Mouse (Mus musculus) liver, adult 2 months (tissue): ENCODE measurements around the gene Pfdn6. TPM values are rescaled to one million over a fixed set of nuclear protein-coding genes. Genes with fewer than 3 reads are reported as not detected.
A peak's percentile ranks its signal among the peaks of the same experiment; 100 is the strongest.
"Not testable (repeated sequence)": the region's sequence is repeated elsewhere in the genome, so short reads cannot be mapped to it uniquely, and the experiment has no call there.

Source experiments
- DNase-seq: peaks from one replicate; pipeline ENCODE4 v3.0.0-alpha.2; 2011; ENCODE audit warnings: low read depth, low spot score; ENCODE audit errors: extremely low read depth
- H3K27ac ChIP-seq: fragments of 200-500 bp; replicated peaks from 2 replicates; pipeline ENCODE4 v1.5.1; 2012; ENCODE audit warnings: low read depth, mild to moderate bottlenecking, control low read depth, inconsistent platforms, low read length; ENCODE audit not compliant: insufficient read depth
- H3K27me3 ChIP-seq: fragments of 200-500 bp; 2 replicates; pipeline ENCODE4 v1.6.1; 2012; ENCODE audit warnings: mild to moderate bottlenecking, moderate library complexity, low read length, inconsistent platforms; ENCODE audit not compliant: control insufficient read depth, insufficient read depth
- H3K36me3 ChIP-seq: fragments of 200-500 bp; 2 replicates; pipeline ENCODE4 v1.6.1; 2012; ENCODE audit warnings: low read length, inconsistent platforms; ENCODE audit not compliant: control insufficient read depth, insufficient read depth
- H3K4me1 ChIP-seq: fragments of 200-500 bp; 2 replicates; pipeline ENCODE4 v1.6.1; 2011; ENCODE audit warnings: low read length; ENCODE audit not compliant: control insufficient read depth, insufficient read depth
- H3K4me3 ChIP-seq: fragments of 200-500 bp; 2 replicates; pipeline ENCODE4 v1.5.1; 2011; ENCODE audit warnings: low read depth, mild to moderate bottlenecking, control low read depth, low read length, moderate library complexity; ENCODE audit not compliant: insufficient read depth
- H3K79me2 ChIP-seq: fragments of 200-500 bp; 2 replicates; pipeline ENCODE4 v1.6.1; 2012; ENCODE audit warnings: inconsistent platforms, mild to moderate bottlenecking, low read length, moderate library complexity; ENCODE audit not compliant: control insufficient read depth, insufficient read depth
- H3K9ac ChIP-seq: fragments of 200-500 bp; 2 replicates; pipeline ENCODE4 v1.6.1; 2012; ENCODE audit warnings: low read depth, mild to moderate bottlenecking, control low read depth, inconsistent platforms, low read length
- CTCF ChIP-seq: fragments of 200-500 bp; IDR thresholded peaks from 2 replicates; pipeline ENCODE4 v1.5.1; 2011; ENCODE audit warnings: low read depth, low read length, control low read depth
- POLR2A ChIP-seq: fragments of 200-500 bp; IDR thresholded peaks from 2 replicates; pipeline ENCODE4 v1.6.1; 2011; ENCODE audit warnings: low read length, control low read depth; ENCODE audit not compliant: insufficient read depth; ENCODE audit errors: extremely low read depth
- WGBS: fragments of 180-500 bp; shearing (Covaris S2); methylation state at CpG from one replicate; pipeline ENCODE4 v1.1.7; 2018; 5-methylcytosine and 5-hydroxymethylcytosine counted together
- polyA plus RNA-seq: library from polyadenylated mRNA; depleted of rRNA; stranded (reverse); fragments of >200 nt; gene quantifications from 2 replicates; pipeline ENCODE4 v1.2.3, GENCODE M21; 2012
- total RNA-seq: library from RNA; depleted of rRNA; stranded (reverse); fragments of >200 nt; gene quantifications from 2 replicates; pipeline ENCODE4 v1.2.3, GENCODE M21; 2014

Gene Pfdn6
- total and polyA plus RNA-seq, 2 experiments, result 15.5 to 40.8 TPM

- Histone ChIP-seq H3K27ac (peak overlapping the region; percentile 65), H3K79me2 (peaks cover 23% of the 10 kb centered on the region), H3K4me3 (peak overlapping the region; percentile 70), H3K36me3 (peaks cover 16% of the 10 kb centered on the region; the same call in 1 of the 2 replicates), H3K27me3 (no peaks in the 10 kb centered on the region), H3K9ac (peak overlapping the region; percentile 57), H3K4me1 (peaks cover 7% of the 10 kb centered on the region)
- WGBS, result 1% methylated on average over 43 of the region's 44 CpGs
- TF ChIP-seq CTCF (no peak), POLR2A (no peak)
- DNase-seq, result peak; percentile 25
Observed at GRCm38 (mm10) chr17:33908331-33909076, 31.6 kb downstream of the Pfdn6 start.

GRCm38 (mm10) chr17:33904835-33905234 is 35.3 kb downstream of the Pfdn6 start, which contains the start of gene Platr17:
Gene Platr17, plus strand, starts transcription at chr17:33905135.
- H3K36me3 ChIP-seq, H3K27ac ChIP-seq, H3K27me3 ChIP-seq, H3K4me1 ChIP-seq, H3K79me2 ChIP-seq, H3K4me3 ChIP-seq, H3K9ac ChIP-seq, DNase-seq: not testable (repeated sequence)
- WGBS, result 55% methylated on average over 2 of the region's 4 CpGs

GRCm38 (mm10) chr17:33903911-33904651 is 36.1 kb downstream of the Pfdn6 start:
- not testable (repeated sequence) for H3K27me3 ChIP-seq, DNase-seq, H3K4me1 ChIP-seq, H3K27ac ChIP-seq, H3K9ac ChIP-seq, H3K4me3 ChIP-seq, H3K36me3 ChIP-seq, H3K79me2 ChIP-seq
- WGBS, result 73% methylated on average over 6 of the region's 6 CpGs

- Histone ChIP-seq H3K9ac (no peak overlapping the region), H3K36me3 (no peaks in the 10 kb centered on the region), H3K27me3 (no peaks in the 10 kb centered on the region), H3K4me1 (no peaks in the 10 kb centered on the region), H3K27ac (no peak overlapping the region), H3K4me3 (no peak overlapping the region), H3K79me2 (no peaks in the 10 kb centered on the region)
- 67% methylated on average over 7 of the region's 7 CpGs for WGBS
- TF ChIP-seq POLR2A (no peak), CTCF (no peak)
- no peak for DNase-seq
Observed at GRCm38 (mm10) chr17:33902491-33902890, 37.7 kb downstream of the Pfdn6 start.

- no peak for TF ChIP-seq POLR2A
- no peak for TF ChIP-seq CTCF
- H3K27ac ChIP-seq, result no peak overlapping the region
- WGBS, result 67% methylated on average over 4 of the region's 4 CpGs
Observed at GRCm38 (mm10) chr17:33902079-33902478, 38.1 kb downstream of the Pfdn6 start.

GRCm38 (mm10) chr17:33901653-33902052 is 38.5 kb downstream of the Pfdn6 start:
- Histone ChIP-seq H3K9ac (no peak overlapping the region), H3K27me3 (no peaks in the 10 kb centered on the region), H3K4me1 (no peaks in the 10 kb centered on the region; the same call in 1 of the 2 replicates), H3K79me2 (no peaks in the 10 kb centered on the region), H3K36me3 (no peaks in the 10 kb centered on the region), H3K4me3 (no peak overlapping the region), H3K27ac (no peak overlapping the region)
- DNase-seq, result no peak
- 77% methylated on average over 4 of the region's 4 CpGs for WGBS
- TF ChIP-seq CTCF (no peak), POLR2A (no peak)

More at GRCm38 (mm10) chr17:33902079-33902478, 38.1 kb downstream of the Pfdn6 start:
- H3K27me3 ChIP-seq, result no peaks in the 10 kb centered on the region
- H3K4me3 ChIP-seq, result no peak overlapping the region
- no peaks in the 10 kb centered on the region for H3K36me3 ChIP-seq
- no peak for DNase-seq
- H3K4me1 ChIP-seq, result no peaks in the 10 kb centered on the region; the same call in 1 of the 2 replicates
- H3K79me2 ChIP-seq, result no peaks in the 10 kb centered on the region
- no peak overlapping the region for H3K9ac ChIP-seq
